Comparison of ENCODE assay signal across 9 mouse cellular contexts in the genomic region with DNA sequence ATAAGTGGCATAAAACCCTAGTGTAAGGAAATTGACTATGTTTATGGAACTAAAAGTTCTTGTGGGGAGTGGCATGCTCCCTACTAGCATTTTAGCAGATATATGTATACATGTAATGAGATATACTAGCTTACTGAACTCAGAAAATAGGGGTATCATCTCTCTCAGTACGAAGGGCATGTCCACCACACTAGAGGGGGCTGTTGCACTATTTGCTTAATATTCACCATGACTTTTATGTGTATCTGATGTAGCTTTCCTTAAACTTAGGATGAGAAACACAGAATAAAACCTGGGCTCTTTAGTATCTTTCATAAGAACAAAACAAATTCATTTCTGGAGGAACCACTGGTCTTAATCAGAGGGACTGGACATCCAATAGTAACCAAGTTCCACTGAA.
DNase-seq lines count a peak whose midpoint lies in the region; ATAC-seq and TF ChIP-seq lines count a peak whose summit lies in the region.
"Had no signal": no experiment of that assay in that cellular context is flagged by ENCODE, and none has a peak within 500 bp of the region (broad histone marks: within the 10 kb centered on the region; RNA-seq: fewer than 3 reads in every experiment).

No protein-coding gene starts in this region.

- no peaks in the 10 kb centered on the region for H3K27me3 ChIP-seq in heart, postnatal 0 days (ENCODE audit: control insufficient read depth, insufficient read depth, low read length)
- H3K27me3 ChIP-seq in heart, embryonic 11.5 days (ENCODE audit: control insufficient read depth, insufficient read depth, low read length): no peaks in the 10 kb centered on the region
- H3K27me3 ChIP-seq: forebrain, embryonic 15.5 days; neural tube, embryonic 13.5 days had no signal

- H3K36me3 ChIP-seq in heart, postnatal 0 days (replicated peaks; ENCODE audit: control insufficient read depth, insufficient read depth, low read length): no peaks in the 10 kb centered on the region
- H3K36me3 ChIP-seq in heart, embryonic 11.5 days (ENCODE audit: control insufficient read depth, insufficient read depth, low read length): no peaks in the 10 kb centered on the region

- no peak for TF ChIP-seq POLR2A in lung, adult 2 months (IDR thresholded peaks at IDR 0.05; ENCODE audit: borderline replicate concordance, extremely low read depth, low read depth, low read length)
- TF ChIP-seq POLR2A in cortical plate, adult 2 months (IDR thresholded peaks at IDR 0.05; ENCODE audit: extremely low read depth, insufficient read depth, low read length): no peak

- no peaks in the 10 kb centered on the region for H3K4me1 ChIP-seq in heart, postnatal 0 days (ENCODE audit: control insufficient read depth, insufficient read depth)
- no peaks in the 10 kb centered on the region for H3K4me1 ChIP-seq in heart, embryonic 11.5 days (ENCODE audit: control insufficient read depth, insufficient read depth, low read length)
- no peaks in the 10 kb centered on the region for H3K4me1 ChIP-seq in lung, adult 2 months (ENCODE audit: control insufficient read depth, insufficient read depth, low read length)
- no peaks in the 10 kb centered on the region for H3K4me1 ChIP-seq in cortical plate, adult 2 months (ENCODE audit: control insufficient read depth, insufficient read depth, low read length)
- H3K4me1 ChIP-seq: forebrain, embryonic 15.5 days; neural tube, embryonic 13.5 days had no signal

- no peak for ATAC-seq in heart, postnatal 0 days (ENCODE audit: insufficient read depth, low read depth)
- no peak for ATAC-seq in heart, embryonic 11.5 days (replicated peaks; ENCODE audit: insufficient number of reproducible peaks, low FRiP score, low TSS enrichment)
- no peak for ATAC-seq in CD4-positive, CD25-positive, alpha-beta regulatory T cell, adult 4 months
- ATAC-seq: forebrain, embryonic 15.5 days had no signal

- TF ChIP-seq EP300 in heart, postnatal 0 days (IDR thresholded peaks at IDR 0.05; ENCODE audit: low read depth): no peak

- no peak overlapping the region for H3K4me3 ChIP-seq in heart, postnatal 0 days (ENCODE audit: low read depth, low read length)
- no peak overlapping the region for H3K4me3 ChIP-seq in heart, embryonic 11.5 days (ENCODE audit: low read depth, low read length)
- H3K4me3 ChIP-seq in lung, adult 2 months (replicated peaks; ENCODE audit: extremely low read depth, low read depth, low read length): no peak overlapping the region
- H3K4me3 ChIP-seq in cortical plate, adult 2 months (ENCODE audit: insufficient read depth, low read length): no peak overlapping the region
- H3K4me3 ChIP-seq: forebrain, embryonic 15.5 days; neural tube, embryonic 13.5 days had no signal

- H3K27ac ChIP-seq in heart, postnatal 0 days (ENCODE audit: low read depth): no peak overlapping the region
- H3K27ac ChIP-seq in heart, embryonic 11.5 days (ENCODE audit: low read depth, low read length): no peak overlapping the region
- H3K27ac ChIP-seq in cortical plate, adult 2 months (ENCODE audit: insufficient read depth, low read length): no peak overlapping the region
- H3K27ac ChIP-seq: forebrain, embryonic 15.5 days; neural tube, embryonic 13.5 days had no signal

- H3K9ac ChIP-seq in heart, postnatal 0 days (replicated peaks; ENCODE audit: low read depth, low read length): no peak overlapping the region
- H3K9ac ChIP-seq in heart, embryonic 11.5 days (ENCODE audit: low read depth, low read length): no peak overlapping the region
- H3K9ac ChIP-seq: forebrain, embryonic 15.5 days; neural tube, embryonic 13.5 days had no signal

- DNase-seq in heart, postnatal 0 days (ENCODE audit: low spot score): peak; percentile 61
- no peak for DNase-seq in lung, adult 2 months
- no peak for DNase-seq in lung, postnatal 25 days (ENCODE audit: low spot score)
- DNase-seq in retina, postnatal 1 day: peak; percentile 18

- H3K9me3 ChIP-seq in heart, postnatal 0 days (replicated peaks; ENCODE audit: control insufficient read depth, low read length): no peaks in the 10 kb centered on the region
- no peaks in the 10 kb centered on the region for H3K9me3 ChIP-seq in heart, embryonic 11.5 days (replicated peaks; ENCODE audit: control insufficient read depth, low read length)
- H3K9me3 ChIP-seq: forebrain, embryonic 15.5 days; neural tube, embryonic 13.5 days had no signal

- no peak overlapping the region for H3K4me2 ChIP-seq in heart, postnatal 0 days (ENCODE audit: low read depth, low read length)
- no peak overlapping the region for H3K4me2 ChIP-seq in heart, embryonic 11.5 days
- H3K4me2 ChIP-seq: forebrain, embryonic 15.5 days; neural tube, embryonic 13.5 days had no signal

- WGBS in heart, postnatal 0 days: 53% methylated on average over 1 of the region's 1 CpGs
- WGBS in heart, embryonic 11.5 days (ENCODE audit: insufficient replicate concordance): 73% methylated on average over 1 of the region's 1 CpGs
- WGBS in lung, adult 2 months: 67% methylated on average over 1 of the region's 1 CpGs

- peak; percentile 72 for TF ChIP-seq CTCF in heart, postnatal 0 days (IDR thresholded peaks at IDR 0.05; ENCODE audit: low read depth)
- peak; percentile 2; the same call in 1 of the 2 replicates for TF ChIP-seq CTCF in lung, adult 2 months (IDR thresholded peaks at IDR 0.05; ENCODE audit: insufficient read depth, low read length)
- TF ChIP-seq CTCF in cortical plate, adult 2 months (IDR thresholded peaks at IDR 0.05; ENCODE audit: extremely low read depth, insufficient read depth, low read length): peak; percentile 28; the same call in 1 of the 2 replicates

Comparison
In these comparisons a context has a peak if more than half of its experiments do, and no peak if none do; other contexts are left out.
1. DNase-seq: peak in heart, postnatal 0 days (single experiment) and retina, postnatal 1 day (single experiment); none in lung, adult 2 months (single experiment) and lung, postnatal 25 days (single experiment).
2. CTCF ChIP-seq: peak in every context shown above with its lines; median percentile 72 in heart, postnatal 0 days; 28 in cortical plate, adult 2 months; 2 in lung, adult 2 months.